Mouse (Mus musculus) left cerebral cortex, adult 2 months (tissue): ENCODE measurements around the gene Csnk1g1. TPM values are rescaled to one million over a fixed set of nuclear protein-coding genes. Genes with fewer than 3 reads are reported as not detected.

ENCODE experiments used
- DNase-seq, 2 experiments: peaks; one replicate each; pipeline ENCODE4 v3.0.0; 2021 to 2022; ENCODE audit warnings: low spot score in 2 of 2, mixed read lengths in 1 of 2; ENCODE audit errors: extremely low spot score in 1 of 2
- H3K27ac ChIP-seq: fragments of 200-600 bp; 2 replicates; pipeline ENCODE4 v1.8.1; 2022
- H3K4me3 ChIP-seq: fragments of 200-600 bp; 2 replicates; pipeline ENCODE4 v1.8.1; 2022
- CTCF ChIP-seq: fragments of 200-600 bp; IDR thresholded peaks from 2 replicates; pipeline ENCODE4 v1.8.1; 2022; ENCODE audit warnings: antibody characterized with exemption, mild to moderate bottlenecking, moderate library complexity
- intact Hi-C: fragments of 180-260 bp; cut with DNase I; formaldehyde crosslinking; loops from one replicate; pipeline ENCODE4 v1.15.1; 2025
- total RNA-seq, 2 experiments: library from RNA; stranded (reverse); gene quantifications; 2 replicates each; pipeline ENCODE4 v1.2.3; 2021

Csnk1g1 gene
- total RNA-seq, 2 experiments from 2014 or later, result 42.3 to 47.1 TPM

DNA sequence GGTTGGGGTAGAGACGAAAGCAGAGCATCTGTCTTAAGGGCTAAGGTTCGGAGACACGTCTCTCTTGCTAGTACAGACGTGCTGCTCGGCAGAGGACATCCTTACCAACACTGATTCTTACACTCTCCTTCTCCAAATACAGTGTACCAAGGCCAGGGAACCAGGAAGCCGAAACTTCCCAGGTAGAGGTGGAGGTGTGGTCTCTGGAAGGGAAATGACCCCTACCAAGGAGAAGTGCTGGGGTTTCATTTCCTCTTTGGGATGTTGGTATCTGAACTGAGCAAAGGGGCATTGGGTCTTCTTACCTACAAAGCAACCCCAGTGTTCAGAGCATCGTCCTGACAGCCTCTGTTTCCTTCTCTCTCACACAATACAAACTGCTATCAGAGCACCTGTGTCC is 164.0 kb downstream of the Csnk1g1 start:
- no peak for TF ChIP-seq CTCF
- Histone ChIP-seq H3K27ac (no peak overlapping the region), H3K4me3 (no peak overlapping the region)
- intact Hi-C loops, result no loop called here
- DNase-seq, result no peak

DNA sequence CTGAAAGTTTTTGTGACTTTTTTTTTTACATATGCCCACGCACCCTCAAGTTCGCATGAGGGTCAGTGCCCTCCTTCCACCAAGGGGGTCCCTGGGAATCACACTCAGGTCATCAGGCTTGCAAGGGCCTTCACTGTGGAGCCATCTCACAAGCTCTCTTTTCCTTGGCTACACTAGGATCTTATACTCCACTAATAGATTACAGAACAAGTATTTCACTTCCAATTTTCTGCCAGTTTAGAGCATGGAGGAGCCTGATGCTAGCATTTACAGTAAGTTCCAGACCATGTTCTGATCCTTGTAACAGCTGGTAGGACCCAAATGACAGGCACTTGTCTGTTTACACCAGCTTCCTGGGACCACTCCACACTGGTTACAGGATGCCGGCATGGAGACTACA is 169.3 kb downstream of the Csnk1g1 start:
- Histone ChIP-seq H3K27ac (no peak overlapping the region), H3K4me3 (no peak overlapping the region)
- DNase-seq, result no peak
- no peak for TF ChIP-seq CTCF
- intact Hi-C loops, result no loop called here

DNA sequence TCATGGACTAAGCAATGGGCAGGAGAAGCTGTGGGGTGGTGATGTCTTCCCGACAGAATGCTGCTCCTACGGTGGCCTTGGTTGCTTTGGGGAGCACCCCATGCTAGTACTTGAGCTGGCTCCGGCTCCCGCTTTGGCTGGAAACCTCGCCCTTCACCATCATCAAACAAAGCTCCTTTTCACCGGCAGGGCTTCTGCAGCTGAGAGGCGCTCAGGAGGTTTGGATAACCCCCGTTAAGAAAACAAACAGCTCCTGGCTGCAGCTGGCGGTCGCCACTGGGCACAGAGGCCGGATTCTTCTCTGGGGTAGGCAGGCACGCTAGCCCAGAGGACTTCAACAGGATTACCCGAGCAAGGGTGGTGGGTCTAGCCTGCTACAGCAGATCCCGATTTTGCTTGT is 169.8 kb downstream of the Csnk1g1 start:
- no peak overlapping the region for H3K4me3 ChIP-seq
- TF ChIP-seq CTCF, result no peak; the same call in 1 of the 2 replicates
- H3K27ac ChIP-seq, result no peak overlapping the region
- DNase-seq, result peak in 1 of 2 experiments; percentile 30
- intact Hi-C loops, result no loop called here

DNA sequence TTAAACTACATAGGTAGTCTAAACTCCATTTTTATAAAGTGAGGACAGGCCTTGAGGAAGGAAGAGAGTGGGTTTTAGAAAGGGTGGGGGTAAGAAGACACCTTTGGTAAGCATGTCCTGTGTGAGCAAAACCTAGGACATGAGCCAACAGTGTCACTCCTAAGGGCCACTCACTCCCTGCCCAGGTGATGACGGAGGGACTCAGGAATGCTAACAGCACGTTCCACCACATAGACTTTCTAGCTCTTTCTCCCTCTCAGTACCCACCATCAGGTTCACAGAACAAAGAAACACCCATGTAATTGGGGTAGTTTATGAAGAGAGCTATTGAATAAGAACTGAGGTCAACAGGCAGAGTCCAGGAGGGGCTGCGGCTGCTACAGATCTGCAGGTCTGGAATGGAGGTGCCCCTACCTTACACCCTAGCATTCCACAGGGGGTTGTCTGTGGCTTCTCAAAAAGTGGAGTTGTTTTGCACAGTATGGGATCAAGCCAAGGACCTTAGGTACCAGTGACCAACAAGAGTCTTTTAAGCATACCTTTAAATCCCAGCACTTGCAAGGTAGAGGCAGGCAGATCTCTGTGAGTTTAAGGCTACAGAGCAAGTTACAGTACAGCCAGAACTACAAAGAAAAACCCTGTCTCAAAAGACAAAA is 172.2 kb downstream of the Csnk1g1 start:
- no peak for DNase-seq
- no peak for TF ChIP-seq CTCF
- no peak overlapping the region for H3K27ac ChIP-seq
- no peak overlapping the region for H3K4me3 ChIP-seq
- intact Hi-C loops, result no loop called here

DNA sequence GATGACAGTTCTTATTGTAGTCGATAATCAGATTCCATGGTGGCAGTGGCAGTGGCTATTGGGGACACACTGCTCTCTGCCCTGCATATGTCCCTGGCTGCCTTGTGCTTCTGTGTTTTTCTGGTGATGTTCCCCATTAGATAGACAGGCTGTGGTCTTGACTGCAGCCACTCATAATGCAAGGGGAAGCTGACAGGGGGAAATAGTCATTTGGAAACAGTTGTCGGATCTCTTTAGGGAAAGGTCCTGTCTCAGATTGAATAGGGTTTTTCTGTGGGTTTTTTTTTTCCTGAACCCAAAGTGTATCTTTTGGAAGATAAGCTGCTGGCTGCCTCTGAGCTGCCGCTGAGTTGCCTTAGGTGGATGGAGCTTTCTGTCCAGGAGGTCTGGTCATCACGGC is 173.3 kb downstream of the Csnk1g1 start:
- H3K27ac ChIP-seq, result no peak overlapping the region
- TF ChIP-seq CTCF, result no peak
- intact Hi-C loops, result no loop called here
- no peak for DNase-seq
- no peak overlapping the region for H3K4me3 ChIP-seq

DNA sequence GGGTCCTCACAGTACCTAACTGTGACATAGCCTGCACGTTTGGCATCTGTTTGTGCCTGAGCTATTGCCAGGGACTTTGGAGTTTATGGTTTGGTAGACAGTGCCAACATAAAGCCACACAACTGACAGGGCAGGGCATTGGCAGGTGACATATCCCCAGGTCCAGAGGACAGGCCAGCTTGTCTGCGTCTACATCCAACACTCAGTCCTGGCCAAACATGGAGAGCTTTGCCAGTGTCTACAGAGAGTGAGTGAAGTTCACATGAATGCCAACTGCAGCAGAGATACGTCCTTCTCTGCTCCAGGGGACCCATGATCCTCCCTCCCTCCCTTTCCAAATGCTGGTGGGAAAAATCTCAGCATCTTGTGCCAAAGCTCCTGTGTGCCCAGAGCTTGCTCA is 175.4 kb downstream of the Csnk1g1 start:
- Histone ChIP-seq H3K4me3 (no peak overlapping the region), H3K27ac (no peak overlapping the region)
- no peak for TF ChIP-seq CTCF
- intact Hi-C loops, result no loop called here
- no peak for DNase-seq

DNA sequence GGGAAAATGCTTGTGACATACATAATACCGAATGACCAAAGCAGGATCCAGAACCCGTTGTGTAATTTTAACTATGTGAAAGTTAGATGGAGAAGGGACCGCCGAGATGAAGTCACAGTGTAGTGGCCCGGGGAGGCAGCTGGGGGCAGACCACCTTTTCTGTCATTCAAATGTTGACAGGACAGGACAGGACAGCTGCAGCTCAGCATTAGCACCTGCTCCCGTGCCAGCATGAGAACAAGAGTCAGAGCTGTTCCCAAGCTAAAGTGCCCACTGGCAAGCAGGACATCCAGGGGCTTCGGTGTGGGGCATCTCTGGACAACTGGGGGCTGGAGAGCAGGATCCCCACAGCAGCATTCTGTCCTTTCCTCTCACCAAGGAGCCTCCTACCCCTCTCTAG is 178.3 kb downstream of the Csnk1g1 start:
- Histone ChIP-seq H3K27ac (no peak overlapping the region), H3K4me3 (no peak overlapping the region)
- intact Hi-C loops, result no loop called here
- no peak for TF ChIP-seq CTCF
- no peak for DNase-seq

DNA sequence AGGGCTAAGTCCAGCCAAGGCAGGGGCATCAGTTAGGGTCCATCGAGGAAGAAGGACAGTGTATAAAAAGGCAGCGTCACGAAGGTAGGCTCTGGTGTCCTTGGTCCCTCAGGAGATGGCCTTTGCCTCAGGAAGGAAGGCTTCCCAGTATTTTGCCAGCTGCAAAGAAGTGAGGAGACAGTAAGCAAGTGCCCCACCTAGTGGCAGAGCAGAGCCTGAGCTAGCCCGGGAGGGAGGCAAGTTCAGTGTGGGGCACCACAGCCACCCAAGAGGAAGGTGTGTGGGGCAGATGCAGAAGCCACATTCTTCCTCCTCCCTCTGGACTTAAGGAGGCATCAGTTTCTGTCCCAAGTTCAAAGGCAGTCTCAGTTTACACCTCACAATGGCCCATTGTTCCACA is 179.7 kb downstream of the Csnk1g1 start:
- Histone ChIP-seq H3K27ac (no peak overlapping the region), H3K4me3 (no peak overlapping the region)
- TF ChIP-seq CTCF, result peak; percentile 81
- intact Hi-C loops, result no loop called here
- DNase-seq, result peak; percentile 56 to 59

DNA sequence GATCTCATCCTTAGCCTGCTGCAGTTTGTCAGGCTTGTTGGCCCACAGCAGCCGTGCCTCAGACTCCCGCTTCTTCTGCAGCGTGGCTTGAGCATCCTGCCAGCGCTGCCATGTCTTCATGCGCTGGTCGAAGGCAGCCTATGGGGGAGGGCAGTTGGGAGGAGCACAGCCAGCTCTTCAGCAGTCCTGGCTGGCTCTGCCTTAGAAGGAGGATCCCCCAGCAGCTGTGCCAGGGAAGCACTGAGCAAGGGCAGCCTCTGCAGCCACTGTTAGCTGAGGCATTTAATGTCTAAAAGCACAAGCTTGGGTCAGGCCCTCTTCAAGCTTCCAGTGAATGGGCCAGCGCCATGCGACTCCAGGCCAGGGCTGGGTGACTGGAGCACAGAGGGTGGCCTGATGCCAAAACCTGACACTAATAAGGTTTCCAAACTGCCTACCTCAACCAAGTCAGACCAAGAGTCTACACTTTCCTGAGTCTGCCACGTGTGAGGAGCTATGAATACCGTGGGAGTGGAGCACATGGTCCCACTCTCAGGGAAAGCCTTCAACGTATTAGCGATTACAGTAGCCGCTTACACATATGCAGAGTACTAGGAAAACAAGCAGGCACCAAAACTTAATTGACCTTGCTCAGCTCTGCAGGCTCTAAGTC is 182.0 kb downstream of the Csnk1g1 start:
- Histone ChIP-seq H3K4me3 (no peak overlapping the region), H3K27ac (no peak overlapping the region)
- TF ChIP-seq CTCF, result no peak
- no peak for DNase-seq
- intact Hi-C loops, result no loop called here

DNA sequence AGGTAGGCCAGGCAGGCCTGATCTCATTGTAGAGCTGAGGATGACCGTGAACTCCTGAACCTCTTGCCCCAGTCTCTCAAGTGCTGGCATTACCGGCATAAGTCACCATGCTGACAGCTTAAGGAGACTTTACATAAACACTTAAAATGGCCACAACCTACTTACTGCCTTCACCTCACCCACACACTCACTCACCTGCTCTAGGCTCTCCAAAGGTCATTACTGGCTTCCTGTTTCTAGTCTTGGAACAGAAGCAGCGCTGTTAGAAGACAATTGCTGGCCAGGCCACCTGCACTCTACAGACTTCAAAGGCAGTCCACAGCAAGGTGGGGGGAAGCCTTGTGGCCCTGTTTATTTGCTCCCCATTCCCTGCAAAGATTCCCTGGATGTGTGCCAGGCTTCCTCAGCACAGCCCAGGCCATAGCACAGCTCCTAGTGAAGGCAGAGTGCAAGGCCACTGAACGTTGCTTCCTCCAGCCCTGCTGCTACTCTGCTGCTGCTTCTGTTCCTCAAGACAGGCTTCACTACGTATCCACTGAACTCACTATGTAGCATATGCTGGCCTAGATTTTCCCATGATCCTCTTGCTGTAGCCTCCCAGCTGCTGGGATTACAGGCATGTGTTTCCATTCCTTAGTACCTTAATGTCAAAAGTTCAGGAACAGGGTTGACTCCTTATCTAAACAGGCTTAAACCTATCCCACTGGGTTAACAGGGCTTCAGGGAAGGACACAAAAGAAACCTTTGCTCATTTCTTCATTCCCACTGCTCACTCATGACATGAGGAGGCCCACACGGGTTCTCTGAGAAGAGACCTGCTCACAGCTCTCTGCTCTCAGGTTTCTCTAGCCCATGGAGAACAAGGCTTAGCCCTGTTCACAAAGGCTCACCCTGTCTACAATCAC is 182.9 kb downstream of the Csnk1g1 start:
- peak overlapping the region; percentile 5; the same call in 1 of the 2 replicates for H3K27ac ChIP-seq
- DNase-seq, result no peak

DNA sequence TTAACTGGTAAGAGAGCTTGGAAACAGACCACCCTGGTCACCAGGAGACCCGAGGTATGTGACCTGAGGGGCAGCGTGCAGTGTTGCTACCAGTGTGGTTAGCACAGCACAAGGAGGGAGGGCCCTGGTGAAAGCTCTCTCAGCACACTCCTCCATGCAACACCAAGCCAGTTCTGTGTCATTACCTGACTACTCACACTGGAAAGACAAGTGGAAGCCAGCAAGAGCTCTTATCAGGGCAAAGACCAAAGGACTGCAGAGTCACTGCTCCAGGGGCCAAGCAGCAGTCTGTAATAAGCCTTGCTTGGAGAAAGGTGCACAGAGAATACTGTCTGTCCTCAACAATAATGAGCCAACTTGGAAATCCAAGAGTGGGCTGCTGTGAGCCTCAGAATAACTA is 183.9 kb downstream of the Csnk1g1 start:
- intact Hi-C loops, result no loop called here
- no peak for DNase-seq
- no peak overlapping the region for H3K27ac ChIP-seq
- H3K4me3 ChIP-seq, result no peak overlapping the region
- TF ChIP-seq CTCF, result no peak

More for the DNA sequence above, 182.9 kb downstream of the Csnk1g1 start:
- no peak overlapping the region for H3K4me3 ChIP-seq
- intact Hi-C loops, result no loop called here
- TF ChIP-seq CTCF, result no peak

Other genes with a start within 250 kb of the Csnk1g1 start
- gene Oaz2, start 240.9 kb upstream of the Csnk1g1 start, total RNA-seq, result 100 to 1,000 TPM; 218 to 230 TPM
- gene Zfp609, start 81.4 kb upstream of the Csnk1g1 start, total RNA-seq, result 10 to 100 TPM; 48.5 to 49.1 TPM
- not detected for gene Pclaf, start 18.7 kb upstream of the Csnk1g1 start, total RNA-seq
- 10 to 100 TPM; 34.3 to 36.6 TPM for gene Trip4, start 130 bp upstream of the Csnk1g1 start, total RNA-seq
- gene Ppib, start 151.3 kb downstream of the Csnk1g1 start, total RNA-seq, result 100 to 1,000 TPM; 161 to 170 TPM
- 1 to 10 TPM; 3.5 to 3.9 TPM for gene Snx22, start 160.8 kb downstream of the Csnk1g1 start, total RNA-seq
- 10 to 100 TPM; 71.8 to 74.8 TPM for gene Snx1, start 217.7 kb downstream of the Csnk1g1 start, total RNA-seq
- 10 to 100 TPM; 27.6 to 28.7 TPM for gene Ciao2a, start 217.7 kb downstream of the Csnk1g1 start, total RNA-seq
- 1 to 10 TPM; 2.6 to 2.8 TPM for gene Dapk2, start 249.3 kb downstream of the Csnk1g1 start, total RNA-seq